Mouse (Mus musculus) frontal cortex, adult 2 months (tissue): ENCODE data around the gene Cyp2j5. TPM values are rescaled to one million over a fixed set of nuclear protein-coding genes. Genes with fewer than 3 reads are reported as not detected.

Source experiments
- polyA plus RNA-seq: library from polyadenylated mRNA; depleted of rRNA; stranded (reverse); fragments of >200 nt; gene quantifications from 2 replicates; pipeline ENCODE4 v1.2.3, GENCODE M21; 2012; rRNA removed

Cyp2j5 gene
- polyA plus RNA-seq, 1 experiment = not detected

Other genes with a start within 250 kb of the Cyp2j5 start
- 0.30 and 0.36 TPM in 2 replicates for gene Cyp2j8, start 156.8 kb downstream of the Cyp2j5 start, polyA plus RNA-seq
- gene Cyp2j6, start 110.5 kb downstream of the Cyp2j5 start, polyA plus RNA-seq = 15.6 and 17.4 TPM in 2 replicates
- gene Cyp2j9, start 72.6 kb downstream of the Cyp2j5 start, polyA plus RNA-seq = 32.8 and 33.3 TPM in 2 replicates
- gene Gm12695, start 121.0 kb upstream of the Cyp2j5 start, polyA plus RNA-seq = not detected in 2 replicates